ENCODE assay signal across 32 mouse cellular contexts in genomic region chr9:121892057-121892687, GRCm38 (mm10). TPM values are rescaled to one million over a fixed set of nuclear protein-coding genes. Genes with fewer than 3 reads are reported as not detected.
DNase-seq lines count a peak whose midpoint lies in the region; TF ChIP-seq lines count a peak whose summit lies in the region.
"Had no signal": no experiment of that assay in that cellular context is flagged by ENCODE, and none has a peak within 500 bp of the region (broad histone marks: within the 10 kb centered on the region; RNA-seq: fewer than 3 reads in every experiment).

No protein-coding gene starts in this region.

- no peak for TF ChIP-seq POLR2A in myocyte (IDR thresholded peaks at IDR 0.05; ENCODE audit: insufficient read length, low read depth)

- peak; percentile 39 for DNase-seq in adrenal gland, adult 8-10 months
- no peak for DNase-seq in adrenal gland, postnatal 25 days
- DNase-seq in spleen, postnatal 4 days (ENCODE audit: low spot score in 2 of 2), result peak; percentile 10 to 57
- no peak for DNase-seq in spleen, postnatal 14 days (ENCODE audit: low spot score in 2 of 2)
- no peak for DNase-seq in left cerebral cortex, adult 9 months (ENCODE audit: low spot score in 2 of 2)
- DNase-seq: cerebellum, adult 8-10 months; cerebellum, postnatal 25 days; heart, postnatal 10 days; kidney, adult 11 months; kidney, postnatal 14 days had no signal

- H3K4me3 ChIP-seq in C2C12 (ENCODE audit: insufficient read depth, poor library complexity, severe bottlenecking) (no peak overlapping the region), myocyte (no peak overlapping the region)
- H3K4me3 ChIP-seq: embryonic facial prominence, embryonic 12.5 days; heart, adult 2 months; heart, embryonic 13.5 days; hindbrain, embryonic 15.5 days; limb, embryonic 12.5 days; lung, embryonic 15.5 days; neural tube, embryonic 12.5 days had no signal

- H3K27me3 ChIP-seq in C2C12 (ENCODE audit: control insufficient read depth, insufficient read depth, insufficient read length), result no peaks in the 10 kb centered on the region
- H3K27me3 ChIP-seq in myocyte (ENCODE audit: control insufficient read depth, insufficient read depth, insufficient read length), result no peaks in the 10 kb centered on the region
- H3K27me3 ChIP-seq: embryonic facial prominence, embryonic 12.5 days; heart, embryonic 13.5 days; hindbrain, embryonic 15.5 days; lung, embryonic 15.5 days; neural tube, embryonic 12.5 days had no signal

- no peak overlapping the region for H3K4me2 ChIP-seq in myocyte (ENCODE audit: low read depth)
- H3K4me2 ChIP-seq: embryonic facial prominence, embryonic 12.5 days; heart, embryonic 13.5 days; hindbrain, embryonic 15.5 days; limb, embryonic 12.5 days; lung, embryonic 15.5 days; midbrain, embryonic 11.5 days; neural tube, embryonic 12.5 days had no signal

- TF ChIP-seq CTCF in C2C12 (IDR thresholded peaks at IDR 0.05; ENCODE audit: control insufficient read depth, insufficient read depth, insufficient read length), result no peak

- H3ac ChIP-seq in C2C12 (ENCODE audit: control insufficient read depth, insufficient read length, low read depth), result no peak overlapping the region
- H3ac ChIP-seq in myocyte (ENCODE audit: control insufficient read depth, insufficient read length), result no peak overlapping the region

- no peaks in the 10 kb centered on the region for H3K36me3 ChIP-seq in C2C12 (ENCODE audit: control insufficient read depth, insufficient read depth)
- no peaks in the 10 kb centered on the region for H3K36me3 ChIP-seq in myocyte (ENCODE audit: control insufficient read depth, insufficient read depth)
- H3K36me3 ChIP-seq: embryonic facial prominence, embryonic 12.5 days; heart, embryonic 13.5 days; hindbrain, embryonic 15.5 days; limb, embryonic 12.5 days; lung, embryonic 15.5 days; neural tube, embryonic 12.5 days had no signal

- H3K79me2 ChIP-seq in C2C12 (ENCODE audit: control insufficient read depth, insufficient read depth) (no peaks in the 10 kb centered on the region), myocyte (ENCODE audit: control insufficient read depth, insufficient read depth) (no peaks in the 10 kb centered on the region)

- no peaks in the 10 kb centered on the region for H3K79me3 ChIP-seq in C2C12 (ENCODE audit: low read depth)

TF ChIP-seq in C2C12, 6 proteins besides CTCF, POLR2A, EP300 and RAD21:
- TF ChIP-seq CEBPB (IDR thresholded peaks at IDR 0.05; ENCODE audit: low read depth) (no peak), MYOD1 (IDR thresholded peaks at IDR 0.05; ENCODE audit: control insufficient read depth, insufficient read length, low read depth) (peak; percentile 62)

TF ChIP-seq in myocyte, 11 proteins besides CTCF, POLR2A, EP300 and RAD21:
- TF ChIP-seq MYOG (IDR thresholded peaks at IDR 0.05; ENCODE audit: control insufficient read depth in 1 of 3, insufficient read depth in 1 of 3, insufficient read length in 2 of 3, low read depth in 2 of 3), result peak; percentile 59 to 78 (median 69)
- TF ChIP-seq MYOD1 (IDR thresholded peaks at IDR 0.05; ENCODE audit: control insufficient read depth in 1 of 3, insufficient read length in 2 of 3, low read depth in 2 of 3), result peak; percentile 3 to 80 (median 41)
- no peak for TF ChIP-seq E2F4 (IDR thresholded peaks at IDR 0.05; ENCODE audit: insufficient read depth)
TF ChIP-seq in myocyte: peak in this region for 2.

RNA-seq across cellular contexts. Expression of gene Ackr2, which starts 6.0 kb away (rescaled TPM):
- 1 to 10 TPM in 1 of 4 experiments, under 1 TPM in 3; 0.77 to 2.1 (median 0.88) TPM for total RNA-seq in adrenal gland, adult 8-10 months (2022)
- total RNA-seq in adrenal gland, postnatal 25 days (2021), result 0.33 and 0.52 TPM in 2 replicates
- polyA plus RNA-seq in C2C12 (2012; fragmentation: generic; extraction: Trizol) (not detected), myocyte (2012; fragmentation: generic; extraction: Trizol) (0.01 TPM)
- total RNA-seq: hematopoietic stem cell, adult 5-6 weeks; megakaryocyte progenitor cell, adult 5-6 weeks had no signal
- polyA plus RNA-seq: inflammation-experienced regulatory T-cells, adult 6 months; limb, embryonic 12.5 days had no signal

RNA-seq across cellular contexts. Expression of gene Cyp8b1, which starts 23.9 kb away (rescaled TPM):
- under 1 TPM; 0.54 to 0.84 (median 0.72) TPM for total RNA-seq in adrenal gland, adult 8-10 months (2022)
- total RNA-seq in adrenal gland, postnatal 25 days (2021), result 0.36 and 2.7 TPM in 2 replicates
- polyA plus RNA-seq in C2C12 (2012; fragmentation: generic; extraction: Trizol) (not detected), myocyte (2012; fragmentation: generic; extraction: Trizol) (not detected)
- total RNA-seq: gastrocnemius, postnatal 36 days; heart, adult 2 months; heart, postnatal 10 days; hematopoietic stem cell, adult 5-6 weeks; layer of hippocampus, postnatal 10 days; left cerebral cortex, adult 18-20 months; left cerebral cortex, postnatal 25 days; megakaryocyte progenitor cell, adult 5-6 weeks had no signal
- polyA plus RNA-seq: embryonic facial prominence, embryonic 12.5 days; forebrain, embryonic 14.5 days; heart, embryonic 13.5 days; hindbrain, embryonic 15.5 days; inflammation-experienced regulatory T-cells, adult 6 months; kidney, embryonic 14.5 days; limb, embryonic 12.5 days; lung, embryonic 15.5 days; midbrain, embryonic 11.5 days; midbrain, embryonic 16.5 days; neural tube, embryonic 12.5 days had no signal

RNA-seq across cellular contexts. Expression of gene Higd1a, which starts 34.0 kb away (rescaled TPM):
- total RNA-seq in adrenal gland, adult 8-10 months (2022), result 100 to 1,000 TPM in 1 of 4 experiments, 10 to 100 TPM in 3; 86.5 to 102 (median 87.4) TPM
- 77.9 and 79.7 TPM in 2 replicates for total RNA-seq in adrenal gland, postnatal 25 days (2021)
- polyA plus RNA-seq in C2C12 (2012; fragmentation: generic; extraction: Trizol) (55.5 TPM), myocyte (2012; fragmentation: generic; extraction: Trizol) (115 TPM)

RNA-seq across cellular contexts. Expression of gene Ccdc13, which starts 52.9 kb away (rescaled TPM):
- 1 to 10 TPM in 3 of 4 experiments, under 1 TPM in 1; 0.73 to 2.2 (median 1.6) TPM for total RNA-seq in adrenal gland, adult 8-10 months (2022)
- 1.3 and 1.5 TPM in 2 replicates for total RNA-seq in adrenal gland, postnatal 25 days (2021)
- polyA plus RNA-seq in C2C12 (2012; fragmentation: generic; extraction: Trizol), result 0.12 TPM
- polyA plus RNA-seq in myocyte (2012; fragmentation: generic; extraction: Trizol), result 0.01 TPM
- total RNA-seq: heart, adult 2 months; heart, postnatal 10 days; liver, adult 2 months; megakaryocyte progenitor cell, adult 5-6 weeks had no signal
- polyA plus RNA-seq: heart, embryonic 13.5 days; inflammation-experienced regulatory T-cells, adult 6 months; liver, adult 2 months; liver, embryonic 16.5 days had no signal

RNA-seq across cellular contexts. Expression of gene Fam198a, which starts 58.6 kb away (rescaled TPM):
- total RNA-seq in adrenal gland, adult 8-10 months (2022), result 1 to 10 TPM; 1.8 to 2.7 (median 2.3) TPM
- total RNA-seq in adrenal gland, postnatal 25 days (2021), result 2.0 and 2.9 TPM in 2 replicates
- polyA plus RNA-seq in C2C12 (2012; fragmentation: generic; extraction: Trizol) (not detected), myocyte (2012; fragmentation: generic; extraction: Trizol) (0.02 TPM)
- total RNA-seq: hematopoietic stem cell, adult 5-6 weeks had no signal

Comparison
In these comparisons a context has a peak if more than half of its experiments do, and no peak if none do; other contexts are left out.
1. DNase-seq: peak in adrenal gland, adult 8-10 months (single experiment) and spleen, postnatal 4 days (2 of 2); none in adrenal gland, postnatal 25 days (single experiment), spleen, postnatal 14 days (0 of 2) and left cerebral cortex, adult 9 months (0 of 2).